9 mouse cellular contexts compared by ENCODE assay signal in genomic region chr15:102519211-102520141, GRCm38 (mm10). TPM values are rescaled to one million over a fixed set of nuclear protein-coding genes. Genes with fewer than 3 reads are reported as not detected.
DNase-seq lines count a peak whose midpoint lies in the region; ATAC-seq and TF ChIP-seq lines count a peak whose summit lies in the region.
"Had no signal": no experiment of that assay in that cellular context is flagged by ENCODE, and none has a peak within 500 bp of the region (broad histone marks: within the 10 kb centered on the region; RNA-seq: fewer than 3 reads in every experiment).

No protein-coding gene starts in this region.

- H3ac ChIP-seq in C2C12 (ENCODE audit: control insufficient read depth, insufficient read length, low read depth): peak overlapping the region; percentile 79

- peak overlapping the region; percentile 83 for H3K9ac ChIP-seq in forebrain, embryonic 13.5 days
- H3K9ac ChIP-seq in liver, embryonic 13.5 days: peak overlapping the region; percentile 87

- peak overlapping the region; percentile 97 for H3K27ac ChIP-seq in forebrain, embryonic 13.5 days
- H3K27ac ChIP-seq in liver, embryonic 13.5 days: peak overlapping the region; percentile 96

- peak overlapping the region; percentile 81 for H3K4me2 ChIP-seq in forebrain, embryonic 13.5 days
- peak overlapping the region; percentile 98 for H3K4me2 ChIP-seq in liver, embryonic 13.5 days

- H3K79me3 ChIP-seq in C2C12 (ENCODE audit: low read depth): peaks cover 36% of the 10 kb centered on the region

- 72% methylated on average over 17 of the region's 17 CpGs for WGBS in forebrain, embryonic 13.5 days
- WGBS in liver, embryonic 13.5 days (ENCODE audit: insufficient replicate concordance): 35% methylated on average over 17 of the region's 17 CpGs

- H3K4me3 ChIP-seq in C2C12 (ENCODE audit: insufficient read depth, poor library complexity, severe bottlenecking): peak overlapping the region; percentile 68
- peak overlapping the region; percentile 72 for H3K4me3 ChIP-seq in forebrain, embryonic 13.5 days
- peak overlapping the region; percentile 81 for H3K4me3 ChIP-seq in liver, embryonic 13.5 days (replicated peaks)

- no peak for TF ChIP-seq CTCF in C2C12 (IDR thresholded peaks at IDR 0.05; ENCODE audit: control insufficient read depth, insufficient read depth, insufficient read length)

- no peaks in the 10 kb centered on the region for H3K27me3 ChIP-seq in C2C12 (ENCODE audit: control insufficient read depth, insufficient read depth, insufficient read length)
- no peaks in the 10 kb centered on the region for H3K27me3 ChIP-seq in forebrain, embryonic 13.5 days
- peaks cover 5% of the 10 kb centered on the region; the same call in 1 of the 2 replicates for H3K27me3 ChIP-seq in liver, embryonic 13.5 days

- no peaks in the 10 kb centered on the region for H3K9me3 ChIP-seq in forebrain, embryonic 13.5 days (replicated peaks)
- H3K9me3 ChIP-seq in liver, embryonic 13.5 days (replicated peaks): no peaks in the 10 kb centered on the region

- H3K79me2 ChIP-seq in C2C12 (ENCODE audit: control insufficient read depth, insufficient read depth): peaks cover 55% of the 10 kb centered on the region

- peaks cover 31% of the 10 kb centered on the region for H3K4me1 ChIP-seq in forebrain, embryonic 13.5 days
- H3K4me1 ChIP-seq in liver, embryonic 13.5 days (replicated peaks): peaks cover 51% of the 10 kb centered on the region

- peaks cover 48% of the 10 kb centered on the region for H3K36me3 ChIP-seq in C2C12 (ENCODE audit: control insufficient read depth, insufficient read depth)
- peaks cover 35% of the 10 kb centered on the region for H3K36me3 ChIP-seq in forebrain, embryonic 13.5 days (ENCODE audit: poor library complexity, severe bottlenecking)
- peaks cover 36% of the 10 kb centered on the region for H3K36me3 ChIP-seq in liver, embryonic 13.5 days

- peak; percentile 70 for DNase-seq in heart, adult 11 months
- DNase-seq in heart, adult 9 months (ENCODE audit: low spot score in 2 of 2): no peak
- no peak for DNase-seq in liver, embryonic 13.5 days
- DNase-seq in frontal cortex, postnatal 36 days (ENCODE audit: low spot score in 2 of 2): no peak
- DNase-seq in layer of hippocampus, adult 11-12 months (ENCODE audit: low spot score): no peak
- DNase-seq in gastrocnemius, adult 18-20 months (ENCODE audit: low spot score): no peak

- ATAC-seq in forebrain, embryonic 13.5 days: no peak
- ATAC-seq in liver, embryonic 13.5 days (ENCODE audit: low read depth): no peak

TF ChIP-seq in C2C12, 6 proteins besides CTCF, POLR2A, EP300 and RAD21:
- TF ChIP-seq CEBPB (IDR thresholded peaks at IDR 0.05; ENCODE audit: low read depth): no peak
- no peak for TF ChIP-seq MAX (IDR thresholded peaks at IDR 0.05)

RNA-seq across cellular contexts. Expression of gene Tarbp2, which starts 1.5 kb away (rescaled TPM):
- 127 TPM for polyA plus RNA-seq in C2C12 (2012; fragmentation: generic; extraction: Trizol)
- polyA plus RNA-seq in forebrain, embryonic 13.5 days (2015; fragmentation: Nextera tagmentation; extraction: Ambion mirVana): 87.7 and 103 TPM in 2 replicates
- 52.2 and 55.4 TPM in 2 replicates for polyA plus RNA-seq in liver, embryonic 13.5 days (2015; fragmentation: Nextera tagmentation; extraction: Ambion mirVana)
- 10 to 100 TPM; 28.2 to 33.3 TPM for total RNA-seq in gastrocnemius, adult 18-20 months (2021)

RNA-seq across cellular contexts. Expression of gene Map3k12, which starts 2.6 kb away (rescaled TPM):
- 11.2 TPM for polyA plus RNA-seq in C2C12 (2012; fragmentation: generic; extraction: Trizol)
- 37.6 and 40.4 TPM in 2 replicates for polyA plus RNA-seq in forebrain, embryonic 13.5 days (2015; fragmentation: Nextera tagmentation; extraction: Ambion mirVana)
- polyA plus RNA-seq in liver, embryonic 13.5 days (2015; fragmentation: Nextera tagmentation; extraction: Ambion mirVana): 1.8 and 2.1 TPM in 2 replicates
- 1 to 10 TPM in 1 of 2 experiments, under 1 TPM in 1; 0.82 to 1.5 TPM for total RNA-seq in gastrocnemius, adult 18-20 months (2021)

RNA-seq across cellular contexts. Expression of gene Npff, which starts 5.3 kb away (rescaled TPM):
- 0.94 TPM for polyA plus RNA-seq in C2C12 (2012; fragmentation: generic; extraction: Trizol)
- polyA plus RNA-seq in forebrain, embryonic 13.5 days (2015; fragmentation: Nextera tagmentation; extraction: Ambion mirVana): 1.6 and 3.9 TPM in 2 replicates
- polyA plus RNA-seq in liver, embryonic 13.5 days (2015; fragmentation: Nextera tagmentation; extraction: Ambion mirVana): 0.93 and 1.1 TPM in 2 replicates
- 1 to 10 TPM; 1.5 to 1.8 TPM for total RNA-seq in gastrocnemius, adult 18-20 months (2021)

RNA-seq across cellular contexts. Expression of gene Gm10337, which starts 16.0 kb away (rescaled TPM):
- not detected for polyA plus RNA-seq in C2C12 (2012; fragmentation: generic; extraction: Trizol)
- 6.6 and 13.4 TPM in 2 replicates for polyA plus RNA-seq in forebrain, embryonic 13.5 days (2015; fragmentation: Nextera tagmentation; extraction: Ambion mirVana)
- not detected in 2 replicates for polyA plus RNA-seq in liver, embryonic 13.5 days (2015; fragmentation: Nextera tagmentation; extraction: Ambion mirVana)
- not detected for total RNA-seq in gastrocnemius, adult 18-20 months (2021)
- polyA plus RNA-seq: gonadal fat pad, adult 2 months had no signal

RNA-seq across cellular contexts. Expression of gene Pcbp2, which starts 49.1 kb away (rescaled TPM):
- 1,132 TPM for polyA plus RNA-seq in C2C12 (2012; fragmentation: generic; extraction: Trizol)
- polyA plus RNA-seq in forebrain, embryonic 13.5 days (2015; fragmentation: Nextera tagmentation; extraction: Ambion mirVana): 198 and 212 TPM in 2 replicates
- 91.4 and 92.1 TPM in 2 replicates for polyA plus RNA-seq in liver, embryonic 13.5 days (2015; fragmentation: Nextera tagmentation; extraction: Ambion mirVana)
- total RNA-seq in gastrocnemius, adult 18-20 months (2021): 100 to 1,000 TPM; 403 to 410 TPM
